Mouse (Mus musculus) liver, adult 2 months (tissue): ENCODE measurements at regions not wholly inside any gene's neighbourhood (a gene's known extent, or its start where the extent isn't known, plus 50 kb on each side); places are given as distances from the start of the nearest gene placed in this dataset.

Experiments used
- DNase-seq: peaks from one replicate; pipeline ENCODE4 v3.0.0-alpha.2; 2011; ENCODE audit warnings: low read depth, low spot score; ENCODE audit errors: extremely low read depth
- H3K27ac ChIP-seq: fragments of 200-500 bp; replicated peaks from 2 replicates; pipeline ENCODE4 v1.5.1; 2012; ENCODE audit warnings: low read depth, mild to moderate bottlenecking, control low read depth, inconsistent platforms, low read length; ENCODE audit not compliant: insufficient read depth
- H3K27me3 ChIP-seq: fragments of 200-500 bp; 2 replicates; pipeline ENCODE4 v1.6.1; 2012; ENCODE audit warnings: mild to moderate bottlenecking, moderate library complexity, low read length, inconsistent platforms; ENCODE audit not compliant: control insufficient read depth, insufficient read depth
- H3K36me3 ChIP-seq: fragments of 200-500 bp; 2 replicates; pipeline ENCODE4 v1.6.1; 2012; ENCODE audit warnings: low read length, inconsistent platforms; ENCODE audit not compliant: control insufficient read depth, insufficient read depth
- H3K4me1 ChIP-seq: fragments of 200-500 bp; 2 replicates; pipeline ENCODE4 v1.6.1; 2011; ENCODE audit warnings: low read length; ENCODE audit not compliant: control insufficient read depth, insufficient read depth
- H3K4me3 ChIP-seq: fragments of 200-500 bp; 2 replicates; pipeline ENCODE4 v1.5.1; 2011; ENCODE audit warnings: low read depth, mild to moderate bottlenecking, control low read depth, low read length, moderate library complexity; ENCODE audit not compliant: insufficient read depth
- H3K79me2 ChIP-seq: fragments of 200-500 bp; 2 replicates; pipeline ENCODE4 v1.6.1; 2012; ENCODE audit warnings: inconsistent platforms, mild to moderate bottlenecking, low read length, moderate library complexity; ENCODE audit not compliant: control insufficient read depth, insufficient read depth
- H3K9ac ChIP-seq: fragments of 200-500 bp; 2 replicates; pipeline ENCODE4 v1.6.1; 2012; ENCODE audit warnings: low read depth, mild to moderate bottlenecking, control low read depth, inconsistent platforms, low read length
- CTCF ChIP-seq: fragments of 200-500 bp; IDR thresholded peaks from 2 replicates; pipeline ENCODE4 v1.5.1; 2011; ENCODE audit warnings: low read depth, low read length, control low read depth
- POLR2A ChIP-seq: fragments of 200-500 bp; IDR thresholded peaks from 2 replicates; pipeline ENCODE4 v1.6.1; 2011; ENCODE audit warnings: low read length, control low read depth; ENCODE audit not compliant: insufficient read depth; ENCODE audit errors: extremely low read depth
- WGBS: fragments of 180-500 bp; shearing (Covaris S2); methylation state at CpG from one replicate; pipeline ENCODE4 v1.1.7; 2018; 5-methylcytosine and 5-hydroxymethylcytosine counted together

- WGBS: 93% methylated on average over 11 of the region's 11 CpGs
Measured at GRCm38 (mm10) chr13:107721901-107722300, 322.3 kb upstream of the Smim15 start.

GRCm38 (mm10) chr13:107720874-107721574, 323.2 kb upstream of the Smim15 start:
- WGBS: 82% methylated on average over 8 of the region's 8 CpGs
- no peak for DNase-seq
- TF ChIP-seq POLR2A: no peak
- TF ChIP-seq CTCF: no peak
- peaks cover 4% of the 10 kb centered on the region for H3K36me3 ChIP-seq
- no peaks in the 10 kb centered on the region for H3K79me2 ChIP-seq
- no peaks in the 10 kb centered on the region for H3K4me1 ChIP-seq
- H3K4me3 ChIP-seq: no peak overlapping the region
- H3K27ac ChIP-seq: no peak overlapping the region
- no peak overlapping the region for H3K9ac ChIP-seq
- H3K27me3 ChIP-seq: no peaks in the 10 kb centered on the region

More at GRCm38 (mm10) chr13:107721901-107722300, 322.3 kb upstream of the Smim15 start:
- TF ChIP-seq POLR2A: no peak
- Histone ChIP-seq H3K9ac (no peak overlapping the region), H3K4me1 (no peaks in the 10 kb centered on the region), H3K27ac (no peak overlapping the region), H3K36me3 (peaks cover 8% of the 10 kb centered on the region), H3K4me3 (no peak overlapping the region), H3K27me3 (no peaks in the 10 kb centered on the region), H3K79me2 (no peaks in the 10 kb centered on the region)
- DNase-seq: no peak

- Histone ChIP-seq H3K9ac (no peak overlapping the region), H3K79me2 (no peaks in the 10 kb centered on the region), H3K4me1 (no peaks in the 10 kb centered on the region), H3K27ac (no peak overlapping the region), H3K27me3 (no peaks in the 10 kb centered on the region), H3K36me3 (no peaks in the 10 kb centered on the region), H3K4me3 (no peak overlapping the region)
- TF ChIP-seq POLR2A: no peak
- no peak for TF ChIP-seq CTCF
- WGBS: 73% methylated on average over 14 of the region's 14 CpGs
- DNase-seq: no peak
Measured at GRCm38 (mm10) chr13:107718973-107719620, 325.1 kb upstream of the Smim15 start.

GRCm38 (mm10) chr13:107715616-107716015, 328.6 kb upstream of the Smim15 start:
- no peak overlapping the region for H3K9ac ChIP-seq
- H3K36me3 ChIP-seq: no peaks in the 10 kb centered on the region
- no peaks in the 10 kb centered on the region for H3K79me2 ChIP-seq
- H3K27ac ChIP-seq: no peak overlapping the region
- no peak overlapping the region for H3K4me3 ChIP-seq
- no peaks in the 10 kb centered on the region for H3K27me3 ChIP-seq
- no peaks in the 10 kb centered on the region for H3K4me1 ChIP-seq
- WGBS: 70% methylated on average over 4 of the region's 4 CpGs
- no peak for DNase-seq
- TF ChIP-seq POLR2A: no peak
- no peak for TF ChIP-seq CTCF

- Histone ChIP-seq H3K9ac (no peak overlapping the region), H3K4me3 (no peak overlapping the region), H3K4me1 (no peaks in the 10 kb centered on the region), H3K27ac (no peak overlapping the region), H3K27me3 (no peaks in the 10 kb centered on the region), H3K36me3 (no peaks in the 10 kb centered on the region), H3K79me2 (no peaks in the 10 kb centered on the region)
- peak; percentile 82 for DNase-seq
- WGBS: 11% methylated on average over 1 of the region's 1 CpGs
- TF ChIP-seq POLR2A: no peak
- TF ChIP-seq CTCF: no peak
Measured at GRCm38 (mm10) chr13:107714001-107714400, 330.2 kb upstream of the Smim15 start.

- WGBS: 85% methylated on average over 4 of the region's 4 CpGs
Measured at GRCm38 (mm10) chr13:107711341-107711994, 332.8 kb upstream of the Smim15 start.

More at GRCm38 (mm10) chr13:107711341-107711994, 332.8 kb upstream of the Smim15 start:
- Histone ChIP-seq H3K79me2 (no peaks in the 10 kb centered on the region), H3K36me3 (no peaks in the 10 kb centered on the region), H3K4me3 (no peak overlapping the region), H3K9ac (no peak overlapping the region), H3K27me3 (no peaks in the 10 kb centered on the region), H3K27ac (no peak overlapping the region), H3K4me1 (no peaks in the 10 kb centered on the region)
- TF ChIP-seq POLR2A (no peak), CTCF (no peak)
- no peak for DNase-seq
